Mouse (Mus musculus): ENCODE data around the gene Atrn. TPM values are rescaled to one million over a fixed set of nuclear protein-coding genes. Genes with fewer than 3 reads are reported as not detected.

Gene Atrn
- polyA plus RNA-seq, 1 experiment from 2014 or later, result 5.3 TPM

DNA sequence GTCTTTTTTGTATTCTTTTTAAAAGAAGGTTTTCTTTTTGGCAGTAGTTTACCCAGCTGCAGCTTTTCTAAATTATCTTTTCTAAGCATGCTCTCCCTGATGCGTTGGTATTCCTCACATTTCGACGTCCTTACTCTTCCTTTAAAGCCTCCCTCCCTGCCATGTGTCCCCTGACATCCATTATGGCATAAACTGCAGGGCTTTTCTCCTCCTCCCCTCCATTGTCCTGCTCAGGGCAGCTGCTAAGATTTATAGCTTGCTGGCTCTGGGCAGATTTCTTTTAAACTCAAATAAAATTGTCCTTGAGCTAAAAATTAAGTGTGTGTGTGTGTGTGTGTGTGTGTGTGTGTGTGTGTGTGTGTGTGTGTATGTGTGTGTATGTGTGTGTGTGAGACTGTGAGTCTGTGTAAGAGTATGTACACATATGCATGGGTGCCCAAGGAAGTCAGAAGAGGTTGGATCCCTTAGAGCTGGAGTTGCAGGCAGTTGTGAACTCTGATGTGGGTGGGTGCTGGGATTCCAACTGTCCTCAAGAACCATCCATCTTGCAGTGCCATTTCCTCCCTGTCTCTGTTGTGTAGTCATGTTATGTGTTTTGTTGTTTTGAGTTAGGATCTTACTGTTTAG is 10.3 kb downstream of the Atrn start:
- no peak for TF ChIP-seq EP300 (IDR thresholded peaks at IDR 0.05)
- TF ChIP-seq CTCF (IDR thresholded peaks at IDR 0.05), result no peak
- no peaks in the 10 kb centered on the region for H3K9me3 ChIP-seq (ENCODE audit: low read length)
- no peak overlapping the region for H3K4me3 ChIP-seq (ENCODE audit: low read depth, low read length)
- no peak for DNase-seq (ENCODE audit: low spot score)
- WGBS, result 53% methylated on average over 3 of the region's 3 CpGs
- no peak overlapping the region for H3K9ac ChIP-seq (replicated peaks; ENCODE audit: low read depth)
- H3K4me2 ChIP-seq (replicated peaks; ENCODE audit: low read depth, low read length), result no peak overlapping the region
- H3K27me3 ChIP-seq (replicated peaks; ENCODE audit: insufficient read depth, low read length), result no peaks in the 10 kb centered on the region
- no peaks in the 10 kb centered on the region for H3K36me3 ChIP-seq (ENCODE audit: insufficient read depth, low read length)
- H3K27ac ChIP-seq (ENCODE audit: low read length), result no peak overlapping the region
- H3K4me1 ChIP-seq (ENCODE audit: insufficient read depth, low read depth, low read length), result no peaks in the 10 kb centered on the region
- ATAC-seq, result no peak

DNA sequence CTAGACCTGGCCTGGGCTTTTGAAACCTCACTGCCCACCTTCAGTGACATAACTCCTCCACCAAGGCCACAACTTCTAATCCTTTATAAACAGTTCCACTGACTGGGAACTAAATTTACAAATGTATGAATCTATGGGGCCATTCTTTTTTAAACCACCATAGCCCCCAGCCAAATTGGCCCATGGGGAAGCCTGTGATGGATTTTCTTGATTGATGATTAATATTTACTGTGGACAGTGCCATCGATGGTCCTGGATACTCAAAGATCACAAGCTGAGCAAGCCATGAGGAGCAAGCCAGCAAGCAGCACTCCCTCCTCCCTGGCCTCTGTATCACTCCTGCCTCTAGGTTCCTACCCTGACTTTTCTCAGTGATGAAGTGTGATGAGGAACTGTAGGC is 11.4 kb downstream of the Atrn start:
- Histone ChIP-seq H3K9me3 (ENCODE audit: low read length) (no peaks in the 10 kb centered on the region), H3K4me1 (ENCODE audit: insufficient read depth, low read depth, low read length) (no peaks in the 10 kb centered on the region), H3K36me3 (ENCODE audit: insufficient read depth, low read length) (no peaks in the 10 kb centered on the region), H3K27me3 (replicated peaks; ENCODE audit: insufficient read depth, low read length) (no peaks in the 10 kb centered on the region), H3K4me3 (ENCODE audit: low read depth, low read length) (no peak overlapping the region), H3K9ac (replicated peaks; ENCODE audit: low read depth) (no peak overlapping the region), H3K27ac (ENCODE audit: low read length) (no peak overlapping the region), H3K4me2 (replicated peaks; ENCODE audit: low read depth, low read length) (no peak overlapping the region)
- TF ChIP-seq CTCF (IDR thresholded peaks at IDR 0.05), result no peak
- no peak for TF ChIP-seq EP300 (IDR thresholded peaks at IDR 0.05)
- WGBS, result 82% methylated on average over 1 of the region's 1 CpGs
- no peak for DNase-seq (ENCODE audit: low spot score)
- ATAC-seq, result no peak

DNA sequence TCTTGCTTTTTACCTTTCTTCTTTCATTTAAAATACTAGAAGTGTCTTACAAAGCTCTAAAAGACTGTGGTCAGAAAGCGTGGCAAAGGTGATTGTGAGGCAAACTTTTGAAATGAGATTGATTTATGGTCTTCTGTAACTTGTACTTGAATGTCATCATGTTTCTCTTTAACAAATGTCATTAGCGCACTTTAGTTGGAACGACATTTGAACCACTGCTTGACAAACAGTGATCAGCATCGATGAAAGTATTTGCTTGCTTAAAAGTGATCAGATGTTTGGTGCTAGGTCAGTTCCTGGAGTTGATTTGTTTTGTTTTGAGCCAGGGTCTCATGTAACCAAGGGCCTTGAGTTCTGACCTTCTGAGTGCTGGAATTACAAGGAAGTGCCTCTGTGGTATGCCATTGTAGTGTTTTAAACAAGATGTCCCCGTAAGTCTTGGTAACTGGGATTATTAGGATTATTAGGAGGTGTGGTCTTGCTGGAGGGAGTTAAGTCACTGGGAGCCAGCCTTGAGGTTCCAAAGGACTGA is 12.8 kb downstream of the Atrn start:
- Histone ChIP-seq H3K27ac (ENCODE audit: low read length) (no peak overlapping the region), H3K4me1 (ENCODE audit: insufficient read depth, low read depth, low read length) (no peaks in the 10 kb centered on the region), H3K9ac (replicated peaks; ENCODE audit: low read depth) (no peak overlapping the region), H3K9me3 (ENCODE audit: low read length) (no peaks in the 10 kb centered on the region), H3K27me3 (replicated peaks; ENCODE audit: insufficient read depth, low read length) (no peaks in the 10 kb centered on the region), H3K4me2 (replicated peaks; ENCODE audit: low read depth, low read length) (no peak overlapping the region), H3K4me3 (ENCODE audit: low read depth, low read length) (no peak overlapping the region), H3K36me3 (ENCODE audit: insufficient read depth, low read length) (no peaks in the 10 kb centered on the region)
- 67% methylated on average over 5 of the region's 5 CpGs for WGBS
- ATAC-seq (no peak), DNase-seq (ENCODE audit: low spot score) (no peak)
- TF ChIP-seq CTCF (IDR thresholded peaks at IDR 0.05), result no peak
- TF ChIP-seq EP300 (IDR thresholded peaks at IDR 0.05), result no peak

DNA sequence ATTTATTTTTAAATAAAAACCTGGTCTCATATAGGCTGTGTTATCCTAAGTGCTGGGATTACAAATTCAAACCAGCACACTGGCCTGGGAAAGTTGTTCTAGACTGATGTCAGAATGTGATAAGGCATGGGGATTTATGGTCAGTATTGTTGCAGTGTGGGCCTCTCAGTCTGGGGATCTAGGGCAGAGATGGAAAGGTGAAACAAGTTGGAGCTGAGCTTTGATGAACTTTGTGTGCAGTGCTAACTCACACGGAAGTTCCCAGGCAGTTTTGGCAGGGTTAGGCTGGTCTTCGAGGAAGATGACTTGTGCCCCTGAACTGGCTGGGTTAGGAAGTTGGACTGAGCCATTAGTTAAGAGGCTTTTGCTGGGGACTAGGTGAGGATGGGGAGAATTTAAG is 18.7 kb downstream of the Atrn start:
- no peak overlapping the region for H3K9ac ChIP-seq (replicated peaks; ENCODE audit: low read depth)
- no peak overlapping the region for H3K27ac ChIP-seq (ENCODE audit: low read length)
- DNase-seq (ENCODE audit: low spot score) (no peak), ATAC-seq (no peak)
- no peaks in the 10 kb centered on the region for H3K36me3 ChIP-seq (ENCODE audit: insufficient read depth, low read length)
- TF ChIP-seq EP300 (IDR thresholded peaks at IDR 0.05), result no peak
- no peak for TF ChIP-seq CTCF (IDR thresholded peaks at IDR 0.05)
- no peak overlapping the region for H3K4me3 ChIP-seq (ENCODE audit: low read depth, low read length)
- no peaks in the 10 kb centered on the region for H3K4me1 ChIP-seq (ENCODE audit: insufficient read depth, low read depth, low read length)
- 73% methylated on average over 2 of the region's 2 CpGs for WGBS
- no peak overlapping the region for H3K4me2 ChIP-seq (replicated peaks; ENCODE audit: low read depth, low read length)
- no peaks in the 10 kb centered on the region for H3K9me3 ChIP-seq (ENCODE audit: low read length)
- H3K27me3 ChIP-seq (replicated peaks; ENCODE audit: insufficient read depth, low read length), result no peaks in the 10 kb centered on the region

DNA sequence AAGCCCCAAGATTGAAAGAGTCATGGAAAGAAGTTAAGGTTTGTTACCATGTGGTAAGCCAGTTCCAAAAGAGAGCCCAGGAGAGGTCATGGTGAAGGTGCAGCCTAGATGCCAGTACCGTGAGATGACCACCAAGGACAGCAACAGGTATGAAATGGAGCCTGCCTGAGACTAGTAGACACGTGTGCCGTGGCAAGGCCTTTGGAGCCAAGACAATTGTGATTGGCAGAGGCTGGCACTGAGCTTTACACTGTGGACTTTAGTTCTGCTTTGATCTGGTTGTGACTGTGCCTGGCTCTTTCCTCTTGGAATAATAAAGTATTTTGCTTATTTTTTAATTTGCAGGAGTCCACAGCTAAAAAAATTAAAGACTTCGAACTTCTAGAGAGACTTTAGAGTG is 21.7 kb downstream of the Atrn start:
- H3K9ac ChIP-seq (replicated peaks; ENCODE audit: low read depth), result no peak overlapping the region
- WGBS, result 86% methylated on average over 4 of the region's 4 CpGs
- no peak overlapping the region for H3K27ac ChIP-seq (ENCODE audit: low read length)
- no peaks in the 10 kb centered on the region for H3K36me3 ChIP-seq (ENCODE audit: insufficient read depth, low read length)
- H3K4me2 ChIP-seq (replicated peaks; ENCODE audit: low read depth, low read length), result no peak overlapping the region
- ATAC-seq (no peak), DNase-seq (ENCODE audit: low spot score) (no peak)
- H3K9me3 ChIP-seq (ENCODE audit: low read length), result no peaks in the 10 kb centered on the region
- no peaks in the 10 kb centered on the region for H3K27me3 ChIP-seq (replicated peaks; ENCODE audit: insufficient read depth, low read length)
- H3K4me1 ChIP-seq (ENCODE audit: insufficient read depth, low read depth, low read length), result no peaks in the 10 kb centered on the region
- H3K4me3 ChIP-seq (ENCODE audit: low read depth, low read length), result no peak overlapping the region
- TF ChIP-seq EP300 (IDR thresholded peaks at IDR 0.05), result no peak
- no peak for TF ChIP-seq CTCF (IDR thresholded peaks at IDR 0.05)

DNA sequence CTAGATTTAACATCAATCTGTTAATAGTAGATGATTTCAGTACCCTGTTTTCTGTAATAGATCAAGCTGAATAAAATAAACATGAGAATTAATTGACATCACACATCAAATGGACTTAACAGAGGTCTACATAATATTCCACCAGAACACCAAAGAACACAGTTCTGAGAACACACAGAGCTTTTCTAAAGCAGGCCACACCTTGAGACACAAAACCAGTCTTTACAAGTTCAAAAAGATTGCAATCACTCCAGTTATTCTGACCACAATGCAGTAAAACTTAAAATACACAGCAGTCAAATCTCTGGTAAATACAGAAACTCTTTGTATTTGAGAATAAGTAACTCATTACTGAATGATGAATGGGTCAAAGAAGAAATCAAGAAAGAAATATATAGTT is 22.2 kb downstream of the Atrn start:
- H3K27ac ChIP-seq (ENCODE audit: low read length), result no peak overlapping the region
- DNase-seq (ENCODE audit: low spot score) (no peak), ATAC-seq (no peak)
- no peaks in the 10 kb centered on the region for H3K36me3 ChIP-seq (ENCODE audit: insufficient read depth, low read length)
- no peaks in the 10 kb centered on the region for H3K4me1 ChIP-seq (ENCODE audit: insufficient read depth, low read depth, low read length)
- TF ChIP-seq CTCF (IDR thresholded peaks at IDR 0.05), result no peak
- no peak for TF ChIP-seq EP300 (IDR thresholded peaks at IDR 0.05)
- no peaks in the 10 kb centered on the region for H3K27me3 ChIP-seq (replicated peaks; ENCODE audit: insufficient read depth, low read length)
- H3K4me2 ChIP-seq (replicated peaks; ENCODE audit: low read depth, low read length), result no peak overlapping the region
- no peaks in the 10 kb centered on the region for H3K9me3 ChIP-seq (ENCODE audit: low read length)
- no peak overlapping the region for H3K9ac ChIP-seq (replicated peaks; ENCODE audit: low read depth)
- H3K4me3 ChIP-seq (ENCODE audit: low read depth, low read length), result no peak overlapping the region

DNA sequence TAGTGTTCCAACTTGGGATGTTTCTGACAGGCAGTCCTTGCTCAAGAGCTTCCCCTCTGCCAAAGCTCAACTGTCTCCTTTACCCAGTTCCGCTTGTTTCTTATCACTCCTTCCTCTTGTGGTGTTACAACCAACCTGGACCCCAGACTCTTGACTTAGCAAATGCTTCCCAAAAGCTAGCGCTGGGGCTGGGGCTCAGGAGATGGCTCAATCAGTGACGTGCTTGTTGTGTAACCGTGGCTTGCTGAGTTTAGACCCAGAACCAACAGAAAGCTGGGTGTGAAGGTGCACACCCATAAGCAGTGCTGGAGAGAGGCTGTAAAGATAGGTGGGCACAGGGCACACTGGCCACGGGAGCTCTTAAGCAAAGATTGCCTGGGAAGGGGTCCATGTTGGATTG is 23.7 kb downstream of the Atrn start:
- no peak for ATAC-seq
- no peak overlapping the region for H3K4me2 ChIP-seq (replicated peaks; ENCODE audit: low read depth, low read length)
- 79% methylated on average over 5 of the region's 5 CpGs for WGBS

More for the DNA sequence above, 23.7 kb downstream of the Atrn start:
- DNase-seq (ENCODE audit: low spot score), result peak; percentile 16
- Histone ChIP-seq H3K27me3 (replicated peaks; ENCODE audit: insufficient read depth, low read length) (no peaks in the 10 kb centered on the region), H3K9ac (replicated peaks; ENCODE audit: low read depth) (no peak overlapping the region), H3K36me3 (ENCODE audit: insufficient read depth, low read length) (no peaks in the 10 kb centered on the region), H3K4me1 (ENCODE audit: insufficient read depth, low read depth, low read length) (no peaks in the 10 kb centered on the region), H3K27ac (ENCODE audit: low read length) (no peak overlapping the region), H3K4me3 (ENCODE audit: low read depth, low read length) (no peak overlapping the region), H3K9me3 (ENCODE audit: low read length) (no peaks in the 10 kb centered on the region)
- TF ChIP-seq EP300 (IDR thresholded peaks at IDR 0.05) (no peak), CTCF (IDR thresholded peaks at IDR 0.05) (no peak)
